Mouse (Mus musculus) gastrocnemius, adult 18-20 months (tissue): ENCODE results near the gene Ilf3. TPM values are rescaled to one million over a fixed set of nuclear protein-coding genes. Genes with fewer than 3 reads are reported as not detected.
"Not testable (repeated sequence)": the region's sequence is repeated elsewhere in the genome, so short reads cannot be mapped to it uniquely, and the experiment has no call there.

Experiments used
- DNase-seq: peaks from one replicate; pipeline ENCODE4 v3.0.0; 2021; ENCODE audit warnings: low spot score
- long read RNA-seq, 2 experiments: library from polyadenylated mRNA; stranded (forward); transcript quantifications; one replicate each; pipeline ENCODE4 v2.0.0; 2021
- total RNA-seq, 2 experiments: library from RNA; stranded (reverse); gene quantifications; 2 replicates each; pipeline ENCODE4 v1.2.3; 2021

The Ilf3 gene
- total RNA-seq: 10 to 100 TPM; 17.3 to 22.2 TPM
- long read RNA-seq, experiment 1, partial matches to known transcripts: 6 of 16 reads
- long read RNA-seq, experiment 1, other reads (novel, unspliced or antisense): 4 of 16 reads
- long read RNA-seq, experiment 2, partial matches to known transcripts: 4 of 8 reads
- long read RNA-seq, experiment 2, other reads (novel, unspliced or antisense): 1 of 8 reads

GRCm38 (mm10) chr9:21367357-21368111, at the start of gene Ilf3:
Gene Ilf3 (plus strand): TSS chr9:21367871.
- peak; percentile 100 for DNase-seq

DNA sequence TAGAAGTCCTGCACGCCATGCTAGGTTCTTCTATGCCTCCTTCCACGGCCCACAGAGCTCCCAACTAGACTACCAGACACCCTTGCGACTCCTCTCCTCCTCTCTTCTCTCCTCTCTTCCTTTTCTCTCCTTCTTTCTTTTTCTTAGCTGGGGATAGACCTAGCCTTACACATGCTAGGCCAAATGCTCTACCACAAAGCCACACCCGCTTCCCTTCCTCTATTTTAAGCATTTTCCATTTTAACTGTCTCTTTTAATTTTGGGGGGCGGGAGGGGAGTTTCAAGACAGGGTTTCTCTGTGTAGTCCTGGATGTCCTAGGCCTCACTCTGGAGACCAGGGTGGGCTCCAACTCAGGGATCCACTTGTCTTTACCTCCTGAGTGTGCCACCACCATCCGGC, 48.9 kb upstream of the Ilf3 start:
- no peak for DNase-seq

DNA sequence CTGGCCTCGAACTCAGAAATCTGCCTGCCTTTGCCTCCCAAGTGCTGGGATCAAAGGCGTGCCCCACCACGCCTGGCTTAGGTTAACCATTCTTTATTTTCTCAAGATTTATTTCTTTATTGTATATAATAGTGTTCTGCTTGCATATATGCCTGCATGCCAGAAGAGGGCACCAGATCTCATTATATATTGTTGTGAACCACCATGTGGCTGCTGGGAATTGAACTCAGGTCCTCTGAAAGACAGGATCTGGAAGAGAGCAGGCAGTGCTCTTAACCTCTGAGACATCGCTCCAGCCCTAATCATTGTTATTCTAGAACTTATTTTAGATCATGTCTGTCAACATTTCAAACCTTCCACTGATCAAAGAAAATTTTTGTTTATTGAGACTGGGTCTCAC, 48.2 kb upstream of the Ilf3 start:
- DNase-seq: no peak

GRCm38 (mm10) chr9:21320280-21320618, 47.4 kb upstream of the Ilf3 start:
- DNase-seq: no peak

DNA sequence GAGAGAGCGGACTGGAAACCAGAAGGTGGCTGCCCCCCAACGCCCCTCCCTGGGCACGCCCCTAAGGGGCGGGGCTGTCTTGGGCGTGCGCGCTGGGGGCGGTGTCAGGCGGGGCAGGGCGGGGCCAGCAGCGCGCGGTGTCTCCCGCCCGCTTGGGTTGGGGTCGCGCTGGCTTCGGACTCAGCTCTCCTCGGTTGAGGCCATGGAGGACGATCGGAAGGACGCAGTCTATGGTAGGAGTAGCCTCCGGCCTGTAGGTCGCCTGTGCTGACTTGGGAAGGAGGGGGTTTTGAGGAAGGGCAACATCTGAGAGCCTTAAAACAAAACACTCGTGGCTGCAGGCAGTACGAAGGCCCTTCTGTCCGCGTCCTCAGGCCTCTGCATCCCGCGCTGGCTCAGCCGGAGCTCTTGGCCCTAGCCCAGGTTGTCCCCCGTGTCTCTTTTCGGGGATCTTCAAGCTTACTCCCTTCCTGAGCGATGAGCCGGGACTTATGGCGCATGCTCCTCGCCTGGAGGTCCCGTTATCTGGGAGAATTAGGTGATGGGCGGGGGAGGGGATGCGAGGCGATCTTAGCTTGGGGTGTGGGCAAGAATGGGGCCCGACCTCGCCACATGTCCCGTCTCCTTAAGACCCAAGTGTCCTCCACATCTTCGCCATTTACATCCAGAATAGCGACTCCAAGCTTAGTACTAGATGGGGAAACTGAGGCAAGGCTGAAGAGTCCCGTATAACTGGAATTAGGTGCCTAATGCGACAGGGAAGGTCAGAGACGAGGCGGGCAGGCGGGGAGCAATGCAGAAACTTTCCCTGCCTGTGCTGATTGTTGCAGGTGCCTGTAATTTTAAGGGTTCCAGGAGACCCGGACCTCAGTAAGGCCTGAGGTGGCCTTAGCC, 46.8 kb upstream of the Ilf3 start, which contains the start of gene Slc44a2:
TSS of gene Slc44a2 (plus strand) at position 80 of the 894 bp plus-strand sequence.
- DNase-seq: peak; percentile 87

DNA sequence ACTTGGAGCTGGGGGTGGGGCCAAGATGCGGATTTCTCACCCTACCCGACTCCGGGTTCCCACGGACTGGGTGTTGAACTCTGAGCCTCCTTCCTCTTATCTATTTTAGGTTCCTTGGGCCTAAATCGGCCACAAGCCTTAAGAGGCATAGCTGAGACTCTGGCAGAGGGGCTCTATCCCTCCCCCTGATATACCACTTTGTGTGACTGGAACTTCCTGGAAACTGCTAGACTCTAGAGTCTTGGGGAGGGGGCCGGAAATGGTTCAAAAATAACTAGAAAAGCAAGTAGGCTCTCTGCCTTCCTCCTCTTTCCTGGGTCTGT, 46.2 kb upstream of the Ilf3 start:
- DNase-seq: peak; percentile 22

DNA sequence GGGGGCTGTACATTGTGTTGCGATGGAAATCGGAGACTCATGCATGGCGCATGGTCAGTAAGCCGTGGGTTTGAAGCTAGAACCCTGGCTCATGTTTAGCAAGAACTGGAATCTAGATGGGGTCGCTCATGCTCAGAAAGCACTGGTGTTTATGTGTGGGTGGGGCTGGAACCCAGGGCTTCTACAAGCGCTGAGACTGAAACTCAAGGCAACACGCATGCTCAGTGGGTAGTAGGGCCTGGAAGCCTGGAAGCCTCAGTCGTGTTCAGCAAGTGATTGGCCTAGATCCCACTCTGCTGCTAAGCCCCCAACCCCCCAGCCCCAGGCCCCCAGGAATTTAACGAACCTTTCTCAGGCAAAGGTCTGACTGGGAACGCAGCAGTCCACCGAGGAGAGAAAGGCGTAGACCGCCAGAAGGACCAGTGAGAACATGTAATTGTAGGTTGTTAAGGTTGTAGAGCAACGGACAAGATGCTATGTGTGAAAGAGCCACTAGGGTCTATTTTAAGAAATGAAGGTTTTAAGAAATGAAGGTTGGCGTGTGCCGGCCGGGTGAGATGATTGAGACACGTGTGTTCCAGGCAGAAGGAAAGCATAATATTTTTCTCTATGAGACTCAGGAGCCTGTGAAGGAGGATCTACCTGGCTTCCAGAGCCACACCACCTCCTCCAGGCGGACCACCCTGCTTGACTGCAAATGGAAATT, 45.3 kb upstream of the Ilf3 start:
- DNase-seq: no peak

DNA sequence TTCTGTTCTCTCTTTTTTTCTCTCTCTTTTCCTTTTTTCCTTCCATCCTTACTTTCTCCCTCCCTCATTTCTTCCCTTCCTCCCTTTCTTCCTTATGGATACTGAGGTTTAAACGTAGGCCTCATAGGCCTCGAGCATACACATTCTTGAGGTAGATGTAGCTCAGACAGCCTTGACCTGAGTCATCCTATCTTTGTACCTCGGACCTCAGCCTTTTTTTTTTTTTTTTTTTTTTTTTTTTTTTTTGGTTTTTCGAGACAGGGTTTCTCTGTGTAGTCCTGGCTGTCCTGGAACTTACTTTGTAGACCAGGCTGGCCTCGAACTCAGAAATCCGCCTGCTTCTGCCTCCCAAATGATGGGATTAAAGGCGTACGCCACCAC, 44.8 kb upstream of the Ilf3 start:
- DNase-seq: not testable (repeated sequence)

GRCm38 (mm10) chr9:21324269-21324668, 43.4 kb upstream of the Ilf3 start:
- no peak for DNase-seq

GRCm38 (mm10) chr9:21327569-21327968, 40.1 kb upstream of the Ilf3 start:
- no peak for DNase-seq

- DNase-seq: no peak
These were observed 39.6 kb upstream of the Ilf3 start for GRCm38 (mm10) chr9:21328041-21328440.

DNA sequence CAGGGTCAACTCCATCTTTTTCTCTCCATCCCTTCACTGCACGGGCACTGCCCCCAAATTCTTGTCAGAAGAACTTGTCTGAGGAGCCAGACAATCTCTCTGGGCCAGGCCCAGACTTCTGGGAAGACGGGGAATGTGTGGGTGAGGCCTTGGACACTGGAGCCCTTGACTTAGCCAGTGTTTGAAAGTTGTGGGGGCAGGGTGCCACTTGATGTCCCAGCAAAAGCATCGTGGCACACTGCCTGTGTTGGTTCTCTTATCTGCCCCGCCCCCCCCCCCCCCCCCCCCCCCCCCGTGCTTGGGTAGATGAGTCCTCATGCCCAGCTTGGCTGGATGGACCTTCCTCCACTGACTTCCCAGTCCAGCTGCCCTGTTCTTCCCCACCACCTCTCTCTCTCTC, 38.6 kb upstream of the Ilf3 start:
- DNase-seq: peak; percentile 55

GRCm38 (mm10) chr9:21329699-21330289, 37.9 kb upstream of the Ilf3 start:
- DNase-seq: no peak

GRCm38 (mm10) chr9:21331365-21332140, 36.1 kb upstream of the Ilf3 start:
- DNase-seq: no peak

- no peak for DNase-seq
These were observed 35.3 kb upstream of the Ilf3 start for GRCm38 (mm10) chr9:21332161-21333061.

- no peak for DNase-seq
These were observed 34.1 kb upstream of the Ilf3 start for GRCm38 (mm10) chr9:21333523-21333922.

- no peak for DNase-seq
These were observed 32.9 kb upstream of the Ilf3 start for GRCm38 (mm10) chr9:21334747-21335146.

GRCm38 (mm10) chr9:21335391-21335790, 32.3 kb upstream of the Ilf3 start:
- DNase-seq: no peak

DNA sequence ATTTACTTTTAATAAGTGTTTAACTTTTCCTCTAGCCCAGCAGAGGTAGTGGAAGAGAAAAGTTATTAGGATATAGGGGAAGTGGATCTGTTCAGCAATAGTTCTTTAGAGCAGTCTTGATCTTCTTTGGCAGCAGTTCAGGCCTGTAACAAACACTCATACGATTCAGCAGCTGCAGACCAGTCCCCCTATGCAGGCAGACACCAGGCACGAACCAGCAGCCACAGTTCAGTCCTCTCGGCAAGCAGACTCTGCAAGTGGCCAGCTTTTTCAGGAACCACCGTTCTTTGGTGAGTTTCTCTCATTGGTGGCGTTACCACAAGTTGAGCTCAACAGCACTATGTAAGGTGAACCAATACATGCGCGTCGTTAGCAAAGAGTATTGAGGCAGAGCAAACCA, 31.2 kb upstream of the Ilf3 start:
- no peak for DNase-seq

GRCm38 (mm10) chr9:21337652-21338051, 30.0 kb upstream of the Ilf3 start:
- DNase-seq: peak; percentile 76
